Mouse (Mus musculus) myocyte (in vitro differentiated cells): Measurements from ENCODE around the gene Rapgef6. TPM values are rescaled to one million over a fixed set of nuclear protein-coding genes. Genes with fewer than 3 reads are reported as not detected.

Experiments
- H3K27me3 ChIP-seq: one replicate; pipeline ENCODE4 v1.6.1; 2011; ENCODE audit not compliant: control insufficient read depth, insufficient read depth, insufficient read length
- H3K36me3 ChIP-seq: one replicate; pipeline ENCODE4 v1.6.1; 2011; ENCODE audit not compliant: control insufficient read depth, insufficient read depth
- H3K4me2 ChIP-seq: one replicate; pipeline ENCODE4 v1.6.1; 2011; ENCODE audit warnings: low read depth, control low read depth
- H3K4me3 ChIP-seq: one replicate; pipeline ENCODE4 v1.5.1; 2011; ENCODE audit warnings: mild to moderate bottlenecking, control low read depth, moderate library complexity
- H3K79me2 ChIP-seq: one replicate; pipeline ENCODE4 v1.6.1; 2011; ENCODE audit not compliant: control insufficient read depth, insufficient read depth
- H3ac ChIP-seq: one replicate; pipeline ENCODE4 v1.6.1; 2011; ENCODE audit not compliant: control insufficient read depth, insufficient read length
- CEBPB ChIP-seq: IDR thresholded peaks from 2 replicates; pipeline ENCODE4 v1.6.1; 2011; ENCODE audit warnings: mild to moderate bottlenecking, moderate library complexity; ENCODE audit not compliant: poor library complexity, insufficient read depth, severe bottlenecking
- E2F4 ChIP-seq: IDR thresholded peaks from one replicate; pipeline ENCODE4 v1.6.1; 2011; ENCODE audit warnings: mild to moderate bottlenecking, control low read depth, moderate library complexity; ENCODE audit not compliant: insufficient read depth
- MAX ChIP-seq: IDR thresholded peaks from one replicate; pipeline ENCODE4 v1.6.1; 2011; ENCODE audit warnings: low read depth, mild to moderate bottlenecking, control low read depth
- MYOD1 ChIP-seq, 3 experiments: IDR thresholded peaks; one replicate each; pipeline ENCODE4 v1.6.1; 2011; ENCODE audit warnings: control low read depth in 2 of 3, low read depth in 2 of 3, mild to moderate bottlenecking in 2 of 3, moderate library complexity in 1 of 3; ENCODE audit not compliant: insufficient read length in 2 of 3, control insufficient read depth in 1 of 3
- MYOG ChIP-seq, 3 experiments: IDR thresholded peaks; one replicate each; pipeline ENCODE4 v1.6.1; 2011; ENCODE audit warnings: control low read depth in 2 of 3, low read depth in 2 of 3, mild to moderate bottlenecking in 2 of 3; ENCODE audit not compliant: insufficient read length in 2 of 3, control insufficient read depth in 1 of 3, insufficient read depth in 1 of 3
- POLR2A ChIP-seq: IDR thresholded peaks from one replicate; pipeline ENCODE4 v1.6.1; 2011; ENCODE audit warnings: low read depth, mild to moderate bottlenecking, control low read depth, moderate library complexity; ENCODE audit not compliant: insufficient read length
- POLR2AphosphoS2 ChIP-seq: IDR thresholded peaks from one replicate; pipeline ENCODE4 v1.6.1; 2011; ENCODE audit warnings: low read depth, control low read depth; ENCODE audit not compliant: insufficient read length
- REST ChIP-seq: IDR thresholded peaks from one replicate; pipeline ENCODE4 v1.6.1; 2011; ENCODE audit warnings: mild to moderate bottlenecking, control low read depth, moderate library complexity; ENCODE audit not compliant: insufficient read depth, insufficient read length
- SRF ChIP-seq: IDR thresholded peaks from one replicate; pipeline ENCODE4 v1.6.1; 2011; ENCODE audit warnings: low read depth; ENCODE audit not compliant: control insufficient read depth, insufficient read length
- TCF12 ChIP-seq: IDR thresholded peaks from one replicate; pipeline ENCODE4 v1.6.1; 2011; ENCODE audit warnings: mild to moderate bottlenecking, control low read depth; ENCODE audit not compliant: poor library complexity, insufficient read depth, severe bottlenecking
- TCF3 ChIP-seq: IDR thresholded peaks from one replicate; pipeline ENCODE4 v1.6.1; 2011; ENCODE audit warnings: low read depth, control low read depth; ENCODE audit not compliant: insufficient read length
- USF1 ChIP-seq: IDR thresholded peaks from one replicate; pipeline ENCODE4 v1.6.1; 2011; ENCODE audit warnings: low read depth, mild to moderate bottlenecking, control low read depth, moderate library complexity
- polyA plus RNA-seq: library from polyadenylated mRNA; unstranded; fragments of >200 nt; fragmentation: generic; extraction: Trizol; gene quantifications from one replicate; pipeline ENCODE4 v1.2.1, GENCODE M21; 2012; ENCODE audit warnings: missing spikeins

Gene Rapgef6
- polyA plus RNA-seq, 1 experiment, result 3.1 TPM

DNA sequence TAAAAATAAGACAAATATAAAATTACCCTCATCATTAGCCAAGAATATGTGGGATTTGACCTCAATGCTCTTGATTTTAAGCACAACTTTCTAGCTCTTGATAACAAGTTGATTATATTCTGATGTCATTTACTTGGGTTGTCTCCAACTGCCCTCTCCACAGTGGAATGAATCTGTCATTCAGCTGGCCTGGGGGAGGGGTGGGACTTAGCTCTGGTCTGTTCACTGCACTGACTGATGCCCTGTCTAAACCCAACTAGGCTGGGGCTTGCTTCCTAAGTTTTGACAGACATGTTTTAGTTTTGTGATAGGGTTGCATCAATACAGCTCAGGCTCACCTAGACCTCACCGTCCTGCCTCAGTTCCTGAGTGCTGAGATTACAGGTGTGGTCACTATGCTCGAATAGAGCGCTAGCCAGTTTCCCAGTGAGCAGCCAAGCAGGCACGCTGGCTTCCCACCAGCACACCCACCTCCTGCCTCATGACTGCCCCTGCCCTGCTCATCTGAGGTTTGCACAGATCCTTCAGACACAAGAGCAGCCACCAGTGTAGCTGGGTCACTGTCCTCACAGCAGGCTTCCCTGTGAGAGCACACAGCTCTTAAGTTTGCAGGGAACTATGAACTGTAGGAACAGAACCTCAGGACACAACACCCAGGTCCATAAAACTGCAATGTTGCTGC, 201.8 kb downstream of the Rapgef6 start:
- Histone ChIP-seq H3ac (no peak overlapping the region), H3K79me2 (no peaks in the 10 kb centered on the region), H3K4me2 (no peak overlapping the region), H3K4me3 (no peak overlapping the region), H3K27me3 (no peaks in the 10 kb centered on the region), H3K36me3 (peaks cover 31% of the 10 kb centered on the region)
- TF ChIP-seq USF1 (no peak), MYOG (IDR thresholded peaks at IDR 0.05; ENCODE audit: control insufficient read depth in 1 of 3, insufficient read depth in 1 of 3, insufficient read length in 2 of 3, low read depth in 2 of 3) (no peak), MYOD1 (IDR thresholded peaks at IDR 0.05; ENCODE audit: control insufficient read depth in 1 of 3, insufficient read length in 2 of 3, low read depth in 2 of 3) (no peak), E2F4 (no peak), POLR2A (no peak), TCF12 (no peak), CEBPB (no peak), TCF3 (no peak), MAX (no peak), REST (no peak), POLR2AphosphoS2 (no peak), SRF (no peak)

DNA sequence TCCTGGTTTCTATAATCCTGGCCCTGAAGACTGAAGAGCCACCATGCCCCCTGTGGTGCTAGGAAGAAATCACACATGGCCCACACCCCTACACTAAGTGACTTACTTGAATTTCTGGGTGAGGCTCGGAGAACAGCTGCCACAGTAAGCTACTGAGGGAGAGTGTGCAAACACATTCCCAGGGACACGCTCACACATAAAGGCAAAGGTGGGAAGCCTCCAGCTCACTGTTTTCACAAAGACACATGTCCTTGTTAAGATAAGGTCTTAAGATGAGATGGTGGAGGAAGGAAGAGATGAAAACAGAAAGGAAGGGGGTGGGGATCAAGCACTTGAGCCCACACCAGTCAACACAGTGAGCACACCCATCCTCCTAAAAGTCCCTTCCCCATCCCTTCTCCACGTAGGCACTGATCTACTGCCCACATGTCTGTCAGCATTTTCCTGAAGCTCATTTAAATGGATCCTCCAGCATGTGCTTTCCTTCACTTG, 204.0 kb downstream of the Rapgef6 start:
- TF ChIP-seq MYOD1 (IDR thresholded peaks at IDR 0.05; ENCODE audit: control insufficient read depth in 1 of 3, insufficient read length in 2 of 3, low read depth in 2 of 3), result peak in 2 of 3 experiments; percentile 61 to 74
- no peak for TF ChIP-seq POLR2AphosphoS2
- TF ChIP-seq MYOG (IDR thresholded peaks at IDR 0.05; ENCODE audit: control insufficient read depth in 1 of 3, insufficient read depth in 1 of 3, insufficient read length in 2 of 3, low read depth in 2 of 3), result peak in 2 of 3 experiments; percentile 80 to 87
- no peaks in the 10 kb centered on the region for H3K79me2 ChIP-seq

DNA sequence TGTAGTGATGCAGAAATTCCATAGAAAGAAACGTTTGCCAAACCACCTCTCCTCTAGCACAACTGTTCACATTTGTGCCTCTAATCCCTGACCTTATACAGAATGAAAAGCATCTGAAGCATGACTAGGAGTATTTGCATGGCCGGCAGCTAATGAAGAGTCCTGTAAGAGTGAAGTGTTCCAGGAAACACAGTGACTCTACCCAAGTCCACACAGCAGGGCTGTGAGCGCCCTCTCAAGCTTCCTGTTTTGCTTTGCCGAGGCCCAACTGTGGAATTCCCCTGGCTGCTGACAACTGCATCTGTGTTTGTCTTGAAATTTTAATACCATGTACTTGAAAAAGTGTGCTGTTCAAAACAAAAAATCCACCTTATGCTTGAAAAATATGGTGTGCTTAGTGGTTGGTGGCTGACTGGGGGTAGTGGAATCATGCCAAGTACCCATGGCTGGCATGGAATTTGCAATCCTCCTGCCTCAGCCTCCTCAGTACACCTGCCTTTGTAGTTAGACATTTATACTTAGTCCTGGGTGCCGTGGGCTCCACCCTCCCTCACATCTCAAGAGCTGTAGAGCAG, 204.8 kb downstream of the Rapgef6 start:
- no peaks in the 10 kb centered on the region for H3K79me2 ChIP-seq
- H3ac ChIP-seq, result no peak overlapping the region
- TF ChIP-seq CEBPB (no peak), TCF3 (no peak), MYOG (IDR thresholded peaks at IDR 0.05; ENCODE audit: control insufficient read depth in 1 of 3, insufficient read depth in 1 of 3, insufficient read length in 2 of 3, low read depth in 2 of 3) (peak in 1 of 3 experiments; percentile 46)
- peak overlapping the region; percentile 14 for H3K4me2 ChIP-seq
- H3K4me3 ChIP-seq, result no peak overlapping the region
- peaks cover 19% of the 10 kb centered on the region for H3K36me3 ChIP-seq
- H3K27me3 ChIP-seq, result no peaks in the 10 kb centered on the region

More for the DNA sequence above, 204.0 kb downstream of the Rapgef6 start:
- peak overlapping the region; percentile 26 for H3K4me2 ChIP-seq
- H3K36me3 ChIP-seq, result peaks cover 27% of the 10 kb centered on the region
- H3ac ChIP-seq, result no peak overlapping the region
- H3K4me3 ChIP-seq, result no peak overlapping the region
- no peaks in the 10 kb centered on the region for H3K27me3 ChIP-seq

DNA sequence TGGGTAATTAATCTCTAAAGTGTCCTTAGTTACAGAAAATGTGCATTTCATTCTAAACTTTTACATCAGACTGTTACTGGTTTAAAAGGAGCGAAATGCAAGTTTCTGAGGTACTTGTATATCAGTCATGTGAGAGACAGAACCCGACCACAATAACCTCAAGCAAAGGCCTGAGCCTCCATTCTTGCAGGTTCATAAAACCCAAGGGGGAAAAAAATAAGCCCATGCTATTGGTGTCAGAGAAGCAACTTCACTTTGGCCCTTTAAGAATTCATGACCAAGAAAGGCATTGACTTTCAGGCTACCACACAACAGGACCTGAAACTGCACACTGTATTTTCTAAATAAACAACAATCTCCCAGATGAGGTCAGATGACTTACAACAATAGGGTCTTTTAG, 205.7 kb downstream of the Rapgef6 start:
- no peaks in the 10 kb centered on the region for H3K27me3 ChIP-seq
- H3K4me3 ChIP-seq, result no peak overlapping the region
- H3K79me2 ChIP-seq, result no peaks in the 10 kb centered on the region
- H3K36me3 ChIP-seq, result peaks cover 10% of the 10 kb centered on the region
- no peak overlapping the region for H3ac ChIP-seq
- no peak for TF ChIP-seq USF1
- H3K4me2 ChIP-seq, result no peak overlapping the region

DNA sequence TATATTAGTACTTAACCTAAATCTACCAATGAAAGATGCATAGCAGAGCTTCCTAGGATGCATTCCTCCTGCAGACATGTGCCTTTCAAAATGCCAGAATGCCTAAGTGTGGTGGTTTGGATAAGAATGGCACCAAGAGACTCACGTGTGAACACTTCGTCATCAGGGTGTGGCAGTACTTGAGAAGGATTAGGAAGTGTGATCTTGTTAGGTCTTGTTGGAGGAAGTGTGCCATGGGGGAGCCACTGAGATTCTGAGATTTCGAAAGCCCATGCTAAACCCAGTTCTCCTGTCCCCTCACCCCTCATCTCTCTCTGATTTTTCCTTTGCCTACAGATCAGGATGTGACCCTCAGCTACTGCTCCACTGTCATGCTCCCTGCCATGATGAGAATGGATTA, 206.7 kb downstream of the Rapgef6 start:
- Histone ChIP-seq H3K4me3 (no peak overlapping the region), H3K36me3 (peaks cover 4% of the 10 kb centered on the region), H3K79me2 (no peaks in the 10 kb centered on the region), H3ac (no peak overlapping the region), H3K4me2 (no peak overlapping the region), H3K27me3 (no peaks in the 10 kb centered on the region)
- no peak for TF ChIP-seq MYOD1 (IDR thresholded peaks at IDR 0.05; ENCODE audit: control insufficient read depth in 1 of 3, insufficient read length in 2 of 3, low read depth in 2 of 3)

DNA sequence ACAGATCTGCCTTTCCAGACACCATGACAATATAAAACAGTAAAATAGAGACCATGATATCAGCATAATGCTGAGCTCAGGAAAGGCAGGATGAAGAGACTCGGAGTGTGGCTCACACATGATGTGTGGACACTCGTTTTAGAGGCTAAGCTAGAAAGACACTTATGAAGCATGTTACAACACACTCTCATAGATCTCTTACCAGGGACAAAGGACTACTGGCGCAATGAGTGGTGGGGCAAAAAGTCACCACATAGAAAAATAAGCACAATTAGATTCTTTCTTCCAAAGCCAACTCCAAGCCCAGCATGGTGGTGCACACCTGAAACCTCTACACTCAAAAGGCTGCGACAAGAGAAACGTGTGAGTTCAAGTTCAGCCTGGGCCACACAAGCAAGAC, 208.3 kb downstream of the Rapgef6 start:
- no peak overlapping the region for H3K4me3 ChIP-seq
- H3K79me2 ChIP-seq, result no peaks in the 10 kb centered on the region
- TF ChIP-seq CEBPB, result no peak
- no peak for TF ChIP-seq MYOG (IDR thresholded peaks at IDR 0.05; ENCODE audit: control insufficient read depth in 1 of 3, insufficient read depth in 1 of 3, insufficient read length in 2 of 3, low read depth in 2 of 3)
- no peak for TF ChIP-seq REST
- TF ChIP-seq TCF3, result no peak
- TF ChIP-seq SRF, result no peak
- no peak for TF ChIP-seq MAX
- TF ChIP-seq USF1, result no peak
- no peak for TF ChIP-seq MYOD1 (IDR thresholded peaks at IDR 0.05; ENCODE audit: control insufficient read depth in 1 of 3, insufficient read length in 2 of 3, low read depth in 2 of 3)
- TF ChIP-seq TCF12, result no peak
- TF ChIP-seq POLR2AphosphoS2, result no peak
- no peak for TF ChIP-seq E2F4
- TF ChIP-seq POLR2A, result no peak
- H3K36me3 ChIP-seq, result peaks cover 12% of the 10 kb centered on the region
- no peaks in the 10 kb centered on the region for H3K27me3 ChIP-seq
- no peak overlapping the region for H3K4me2 ChIP-seq
- no peak overlapping the region for H3ac ChIP-seq
